Mouse (Mus musculus) heart, adult 2 months (tissue): ENCODE data around the gene Pik3r5. TPM values are rescaled to one million over a fixed set of nuclear protein-coding genes. Genes with fewer than 3 reads are reported as not detected.
A peak's percentile ranks its signal among the peaks of the same experiment; 100 is the strongest.

Source experiments
- DNase-seq, 2 experiments: peaks; one replicate each; pipeline ENCODE4 v3.0.0; 2021
- H3K27ac ChIP-seq: fragments of 200-600 bp; 2 replicates; pipeline ENCODE4 v1.8.1; 2022
- H3K27me3 ChIP-seq: fragments of 200-500 bp; 2 replicates; pipeline ENCODE4 v1.6.1; 2012; ENCODE audit warnings: mild to moderate bottlenecking, low read length, inconsistent platforms, mixed read lengths; ENCODE audit not compliant: control insufficient read depth, insufficient read depth
- H3K36me3 ChIP-seq: fragments of 200-500 bp; 2 replicates; pipeline ENCODE4 v1.6.1; 2012; ENCODE audit warnings: low read length, inconsistent platforms; ENCODE audit not compliant: control insufficient read depth, insufficient read depth
- H3K4me1 ChIP-seq: fragments of 200-500 bp; 2 replicates; pipeline ENCODE4 v1.6.1; 2011; ENCODE audit warnings: low read length; ENCODE audit not compliant: control insufficient read depth, insufficient read depth
- H3K4me3 ChIP-seq: fragments of 200-600 bp; 2 replicates; pipeline ENCODE4 v1.8.1; 2022
- H3K79me2 ChIP-seq: fragments of 200-500 bp; replicated peaks from 2 replicates; pipeline ENCODE4 v1.6.1; 2012; ENCODE audit warnings: mild to moderate bottlenecking, inconsistent platforms, low read length, moderate library complexity, mixed read lengths; ENCODE audit not compliant: control insufficient read depth, insufficient read depth
- H3K9ac ChIP-seq: fragments of 200-500 bp; 2 replicates; pipeline ENCODE4 v1.6.1; 2012; ENCODE audit warnings: low read depth, mild to moderate bottlenecking, control low read depth, inconsistent platforms, low read length, mixed read lengths
- CTCF ChIP-seq: fragments of 200-600 bp; IDR thresholded peaks from 2 replicates; pipeline ENCODE4 v1.8.1; 2022; ENCODE audit warnings: antibody characterized with exemption, mild to moderate bottlenecking, moderate library complexity
- EP300 ChIP-seq: fragments of 200-500 bp; IDR thresholded peaks from 2 replicates; pipeline ENCODE4 v1.6.1; 2011; ENCODE audit warnings: low read depth, low read length, control low read depth; ENCODE audit not compliant: insufficient read depth
- POLR2A ChIP-seq: fragments of 200-500 bp; IDR thresholded peaks from 2 replicates; pipeline ENCODE4 v1.6.1; 2011; ENCODE audit warnings: mild to moderate bottlenecking, low read depth, low read length, control low read depth; ENCODE audit not compliant: insufficient read depth
- WGBS: fragments of 180-500 bp; shearing (Covaris S2); methylation state at CpG from one replicate; pipeline ENCODE4 v1.1.7; 2018; 5-methylcytosine and 5-hydroxymethylcytosine counted together
- intact Hi-C: fragments of 180-260 bp; cut with DNase I; formaldehyde crosslinking; loops from one replicate; pipeline ENCODE4 v1.15.1; 2025
- polyA plus RNA-seq: library from polyadenylated mRNA; depleted of rRNA; stranded (reverse); fragments of >200 nt; gene quantifications from 2 replicates; pipeline ENCODE4 v1.2.3, GENCODE M21; 2012
- total RNA-seq, 2 experiments: library from RNA; stranded (reverse); gene quantifications; 2 replicates each; pipeline ENCODE4 v1.2.3; 2021

Gene Pik3r5
- total and polyA plus RNA-seq, 3 experiments, result 0.84 to 2.9 (median 1.3) TPM

DNA sequence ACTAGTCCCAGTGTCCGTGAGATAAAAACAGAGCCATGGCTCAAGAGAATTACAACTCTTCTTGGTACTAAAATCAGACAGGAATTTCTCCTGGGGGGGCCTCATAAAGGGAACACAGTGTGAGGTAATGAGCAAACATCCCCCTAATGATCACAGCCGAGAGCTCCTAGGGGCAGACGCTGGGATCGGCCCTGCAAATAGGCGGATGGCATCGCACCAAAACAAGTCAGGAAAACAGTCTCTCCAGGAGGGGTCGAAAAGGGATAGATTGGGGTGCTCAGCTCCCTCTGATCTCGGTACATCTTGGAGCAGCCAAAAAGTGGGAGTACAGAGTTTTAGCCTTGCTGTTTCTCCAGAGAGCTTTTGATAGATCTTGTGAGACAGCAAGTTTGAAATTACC, 42.3 kb upstream of the Pik3r5 start:
- intact Hi-C loops, result loop anchor here (10.0 kb wide), 2 partner anchors 65 to 105 kb away; no protein-coding TSS in a partner anchor
- no peak for DNase-seq
- peak overlapping the region; percentile 8 for H3K27ac ChIP-seq
- H3K27me3 ChIP-seq, result peaks cover 4% of the 10 kb centered on the region
- H3K79me2 ChIP-seq, result no peaks in the 10 kb centered on the region
- TF ChIP-seq POLR2A (no peak), EP300 (no peak), CTCF (peak; percentile 26)
- H3K9ac ChIP-seq, result no peak overlapping the region
- no peak overlapping the region for H3K4me3 ChIP-seq
- 23% methylated on average over 8 of the region's 8 CpGs for WGBS
- no peaks in the 10 kb centered on the region for H3K36me3 ChIP-seq
- H3K4me1 ChIP-seq, result peaks cover 15% of the 10 kb centered on the region

DNA sequence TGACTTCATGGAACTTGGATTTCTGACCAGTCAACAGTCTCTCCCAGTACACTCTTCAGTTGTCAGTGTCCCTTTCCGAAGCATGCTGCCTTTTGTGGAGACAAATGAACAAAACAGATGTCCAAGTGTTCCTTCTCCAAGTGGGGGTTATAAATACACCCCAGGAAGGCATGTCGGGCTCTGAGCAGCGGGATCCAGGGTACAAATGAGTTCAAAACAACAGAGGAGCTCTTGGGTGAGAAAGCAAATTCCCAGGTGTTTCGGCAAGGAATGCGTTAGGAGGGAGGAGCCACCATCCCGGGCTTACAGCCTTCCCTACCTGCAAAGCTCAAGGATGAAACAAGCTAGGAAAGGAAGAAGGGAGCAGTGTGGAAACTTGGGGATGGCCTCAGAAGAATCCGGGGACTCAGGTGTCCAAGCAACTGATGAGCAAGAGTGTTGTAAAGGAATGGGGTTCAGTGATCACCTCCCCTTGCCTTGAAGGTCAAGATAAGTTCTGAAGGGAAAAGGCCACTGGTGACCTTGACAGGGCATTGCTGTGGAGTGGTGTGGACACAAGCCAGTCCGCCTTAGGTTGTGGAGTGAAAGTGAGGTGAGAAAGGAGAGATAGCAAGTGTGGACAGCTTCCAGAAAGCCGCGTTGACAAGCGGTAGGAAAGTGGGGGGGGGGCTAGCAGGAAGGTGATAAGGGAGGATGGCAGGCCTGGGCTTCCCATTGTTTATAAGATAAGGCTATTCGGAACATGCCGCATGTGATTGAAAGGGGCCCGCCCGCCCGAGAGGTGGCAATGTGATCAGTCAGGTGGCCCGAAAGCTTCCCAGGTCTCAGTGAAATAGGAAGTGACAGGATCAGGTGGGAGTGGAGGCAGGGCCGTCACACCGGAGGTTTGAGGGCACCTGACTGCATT, 41.3 kb upstream of the Pik3r5 start:
- Histone ChIP-seq H3K27ac (peak overlapping the region; percentile 64), H3K9ac (0 out of 2 replicates have a peak overlapping the region, but pooled peaks have one; percentile 5), H3K4me3 (0 out of 2 replicates have a peak overlapping the region, but pooled peaks have one; percentile 2), H3K27me3 (peaks cover 2% of the 10 kb centered on the region; the same call in 1 of the 2 replicates), H3K79me2 (no peaks in the 10 kb centered on the region), H3K36me3 (no peaks in the 10 kb centered on the region), H3K4me1 (peaks cover 15% of the 10 kb centered on the region)
- 13% methylated on average over 19 of the region's 19 CpGs for WGBS
- intact Hi-C loops, result loop anchor here (10.0 kb wide), 1 partner anchor 106 kb away; no protein-coding TSS in a partner anchor
- TF ChIP-seq EP300 (peak; percentile 43; the same call in 1 of the 2 replicates), POLR2A (no peak)
- peak in 1 of 2 experiments; percentile 63 for DNase-seq

DNA sequence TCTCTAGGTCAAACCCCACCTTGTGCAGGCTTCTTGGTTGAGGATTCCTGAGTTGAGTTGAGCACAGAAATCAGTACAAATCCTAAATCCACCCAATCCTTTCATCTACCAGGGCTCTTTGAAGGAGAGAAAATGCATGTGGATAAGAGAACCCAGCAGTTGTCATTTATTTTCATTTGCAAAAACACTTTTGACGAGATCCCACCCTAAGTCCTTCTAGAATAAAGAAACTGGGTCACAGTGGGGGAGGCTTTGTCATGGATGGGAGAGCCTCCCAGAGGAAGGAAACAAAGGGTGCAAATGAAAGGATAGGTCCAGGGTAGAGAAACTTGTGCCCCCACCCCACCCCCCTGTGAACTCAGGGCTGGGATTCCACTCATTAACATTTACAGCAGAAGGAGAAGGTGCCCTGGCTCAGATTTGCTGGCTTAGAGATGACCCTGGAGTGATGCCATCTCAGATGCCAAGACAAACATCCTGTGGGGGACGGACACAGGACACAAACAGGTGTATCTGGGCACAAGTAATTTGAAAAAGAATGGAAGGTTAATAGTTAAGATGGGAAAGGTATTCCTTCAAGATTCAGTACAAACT, 37.9 kb upstream of the Pik3r5 start:
- TF ChIP-seq CTCF, result no peak
- no peaks in the 10 kb centered on the region for H3K27me3 ChIP-seq
- WGBS, result 53% methylated on average over 2 of the region's 2 CpGs
- H3K4me3 ChIP-seq, result no peak overlapping the region
- H3K36me3 ChIP-seq, result no peaks in the 10 kb centered on the region
- no peak overlapping the region for H3K9ac ChIP-seq
- peaks cover 7% of the 10 kb centered on the region for H3K4me1 ChIP-seq
- intact Hi-C loops, result loop anchor here (10.0 kb wide), 1 partner anchor 109 kb away; no protein-coding TSS in a partner anchor
- no peak overlapping the region for H3K27ac ChIP-seq
- no peaks in the 10 kb centered on the region for H3K79me2 ChIP-seq
- no peak for DNase-seq

DNA sequence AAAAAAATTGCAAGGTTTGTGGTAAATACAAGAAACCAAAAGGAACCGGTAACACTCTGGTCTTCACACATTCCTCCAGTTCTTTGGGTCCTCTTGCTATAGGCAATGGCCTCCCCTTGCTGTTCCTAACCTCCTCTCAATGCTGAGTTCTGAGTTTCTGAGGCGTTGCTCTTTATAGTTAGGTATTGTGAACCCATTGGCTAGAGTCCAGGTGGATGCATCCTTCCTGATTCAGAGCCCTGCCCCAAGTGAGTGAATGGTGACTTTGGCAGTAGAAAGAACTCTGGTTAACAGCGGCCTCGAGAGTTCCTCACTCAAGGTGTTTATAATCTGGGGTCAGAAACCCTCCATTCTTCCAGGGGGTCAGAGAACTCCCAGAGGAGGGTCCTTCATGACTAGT, 37.2 kb upstream of the Pik3r5 start:
- TF ChIP-seq CTCF, result no peak
- no peak for TF ChIP-seq POLR2A
- no peak for TF ChIP-seq EP300
- H3K27ac ChIP-seq, result no peak overlapping the region
- 45% methylated on average over 4 of the region's 4 CpGs for WGBS
- no peak overlapping the region for H3K4me3 ChIP-seq
- no peak for DNase-seq
- H3K27me3 ChIP-seq, result no peaks in the 10 kb centered on the region
- no peaks in the 10 kb centered on the region for H3K36me3 ChIP-seq
- no peaks in the 10 kb centered on the region for H3K79me2 ChIP-seq
- H3K9ac ChIP-seq, result no peak overlapping the region
- intact Hi-C loops, result loop anchor here (10.0 kb wide), 1 partner anchor 110 kb away; no protein-coding TSS in a partner anchor
- H3K4me1 ChIP-seq, result peaks cover 7% of the 10 kb centered on the region

DNA sequence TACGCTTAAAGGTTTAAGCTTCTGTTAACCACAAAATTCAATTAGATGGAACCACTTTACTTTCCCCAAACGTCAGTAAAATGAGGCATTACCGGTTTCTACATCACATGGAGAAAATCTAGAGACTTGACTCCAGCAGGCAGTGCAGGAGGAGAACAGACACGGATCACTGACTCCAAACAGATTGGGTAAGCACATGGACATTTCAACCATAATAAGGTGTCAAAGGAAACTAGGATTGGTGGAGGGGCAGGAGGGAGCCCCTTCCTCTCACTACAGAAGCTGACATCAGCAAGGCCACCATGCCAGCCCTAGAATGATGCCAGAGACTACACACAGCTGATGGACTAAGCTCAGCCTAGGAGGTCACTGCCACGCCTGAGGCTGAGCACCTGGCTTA, 36.4 kb upstream of the Pik3r5 start:
- H3K79me2 ChIP-seq, result no peaks in the 10 kb centered on the region
- H3K4me3 ChIP-seq, result no peak overlapping the region
- no peak for DNase-seq
- H3K27me3 ChIP-seq, result no peaks in the 10 kb centered on the region
- peaks cover 6% of the 10 kb centered on the region for H3K4me1 ChIP-seq
- no peak overlapping the region for H3K9ac ChIP-seq
- no peak overlapping the region for H3K27ac ChIP-seq
- H3K36me3 ChIP-seq, result no peaks in the 10 kb centered on the region
- 78% methylated on average over 5 of the region's 5 CpGs for WGBS
- no peak for TF ChIP-seq CTCF
- TF ChIP-seq EP300, result no peak
- TF ChIP-seq POLR2A, result no peak
- intact Hi-C loops, result loop anchor here (10.0 kb wide), 1 partner anchor 111 kb away; no protein-coding TSS in a partner anchor
